Mouse (Mus musculus) spleen, adult 2 months (tissue): ENCODE data around the gene Trim61. TPM values are rescaled to one million over a fixed set of nuclear protein-coding genes. Genes with fewer than 3 reads are reported as not detected.

ENCODE experiments used
- DNase-seq, 2 experiments: peaks; one replicate each; pipeline versions ENCODE4 v3.0.0 to v3.0.0-alpha.2; 2012 to 2021; ENCODE audit warnings: low spot score in 2 of 2, low read depth in 1 of 2
- H3K27ac ChIP-seq: fragments of 200-500 bp; 2 replicates; pipeline ENCODE4 v1.5.1; 2012; ENCODE audit warnings: low read length, inconsistent platforms; ENCODE audit not compliant: insufficient read depth
- H3K27me3 ChIP-seq: fragments of 200-500 bp; 2 replicates; pipeline ENCODE4 v1.6.1; 2012; ENCODE audit warnings: mild to moderate bottlenecking, moderate library complexity, low read length, inconsistent platforms; ENCODE audit not compliant: control insufficient read depth, insufficient read depth
- H3K36me3 ChIP-seq: fragments of 200-500 bp; 2 replicates; pipeline ENCODE4 v1.6.1; 2012; ENCODE audit warnings: mild to moderate bottlenecking, low read length, inconsistent platforms; ENCODE audit not compliant: control insufficient read depth, insufficient read depth
- H3K4me1 ChIP-seq: fragments of 200-500 bp; 2 replicates; pipeline ENCODE4 v1.6.1; 2011; ENCODE audit warnings: inconsistent platforms; ENCODE audit not compliant: control insufficient read depth, insufficient read depth, insufficient read length
- H3K4me3 ChIP-seq: fragments of 200-500 bp; 2 replicates; pipeline ENCODE4 v1.5.1; 2011; ENCODE audit warnings: mild to moderate bottlenecking, inconsistent platforms; ENCODE audit not compliant: insufficient read depth, insufficient read length; ENCODE audit errors: extremely low read depth
- CTCF ChIP-seq: fragments of 200-500 bp; IDR thresholded peaks from 2 replicates; pipeline ENCODE4 v1.5.1; 2011; ENCODE audit warnings: mild to moderate bottlenecking, inconsistent platforms; ENCODE audit not compliant: insufficient read depth, insufficient read length, insufficient replicate concordance; ENCODE audit errors: extremely low read depth
- POLR2A ChIP-seq: fragments of 200-500 bp; IDR thresholded peaks from 2 replicates; pipeline ENCODE4 v1.6.1; 2011; ENCODE audit warnings: low read depth, low read length, inconsistent platforms
- WGBS: fragments of 180-500 bp; shearing (Covaris S2); methylation state at CpG from one replicate; pipeline ENCODE4 v1.1.7; 2018; 5-methylcytosine and 5-hydroxymethylcytosine counted together
- polyA plus RNA-seq: library from polyadenylated mRNA; depleted of rRNA; stranded (reverse); fragments of >200 nt; gene quantifications from 2 replicates; pipeline ENCODE4 v1.2.3, GENCODE M21; 2012; rRNA removed

Gene Trim61
- polyA plus RNA-seq, 1 experiment, result not detected

DNA sequence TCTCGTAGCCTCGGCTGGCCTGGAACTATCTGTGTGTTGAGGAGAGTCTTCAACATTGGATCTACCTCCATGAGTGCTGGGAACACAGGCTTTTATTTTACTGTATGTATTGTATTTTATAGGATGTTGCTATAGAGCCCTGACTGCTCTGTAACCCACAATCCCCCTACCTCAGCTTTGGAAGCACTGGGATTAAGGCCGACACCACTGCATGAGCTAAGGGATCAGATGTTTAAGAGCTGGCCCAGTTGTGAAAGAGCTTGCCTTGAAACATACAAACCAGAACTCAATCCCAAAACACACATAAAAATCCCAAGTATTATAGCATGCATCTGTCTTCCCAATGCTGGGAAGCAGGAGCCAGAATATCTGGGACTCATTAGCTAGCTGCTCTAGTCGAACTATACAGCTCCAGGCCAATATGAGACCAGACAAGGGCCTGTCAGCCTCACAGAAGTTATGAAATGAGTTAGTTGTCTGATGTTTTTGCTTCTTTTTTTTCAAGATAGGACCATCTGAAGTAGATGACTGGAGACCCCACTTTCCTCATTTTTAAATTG, 19.4 kb downstream of the Trim61 start:
- Histone ChIP-seq H3K4me1 (no peaks in the 10 kb centered on the region), H3K27ac (no peak overlapping the region), H3K4me3 (no peak overlapping the region), H3K27me3 (no peaks in the 10 kb centered on the region), H3K36me3 (no peaks in the 10 kb centered on the region)
- TF ChIP-seq POLR2A (no peak), CTCF (no peak)
- WGBS, result 85% methylated on average over 4 of the region's 4 CpGs
- no peak for DNase-seq

GRCm38 (mm10) chr8:64987731-64988130, 30.6 kb downstream of the Trim61 start, which contains the start of gene Trim75:
Gene Trim75 (minus strand): TSS chr8:64987831.
- no peak for DNase-seq
- no peak within 1 kb of the TSS for H3K4me3 ChIP-seq
- no peaks in the 10 kb centered on the region for H3K4me1 ChIP-seq
- TF ChIP-seq POLR2A (no peak), CTCF (no peak)
- WGBS, result 94% methylated on average over 4 of the region's 4 CpGs
- no peaks in the 10 kb centered on the region for H3K36me3 ChIP-seq
- no peak within 1 kb of the TSS for H3K27ac ChIP-seq
- H3K27me3 ChIP-seq, result no peaks in the 10 kb centered on the region

DNA sequence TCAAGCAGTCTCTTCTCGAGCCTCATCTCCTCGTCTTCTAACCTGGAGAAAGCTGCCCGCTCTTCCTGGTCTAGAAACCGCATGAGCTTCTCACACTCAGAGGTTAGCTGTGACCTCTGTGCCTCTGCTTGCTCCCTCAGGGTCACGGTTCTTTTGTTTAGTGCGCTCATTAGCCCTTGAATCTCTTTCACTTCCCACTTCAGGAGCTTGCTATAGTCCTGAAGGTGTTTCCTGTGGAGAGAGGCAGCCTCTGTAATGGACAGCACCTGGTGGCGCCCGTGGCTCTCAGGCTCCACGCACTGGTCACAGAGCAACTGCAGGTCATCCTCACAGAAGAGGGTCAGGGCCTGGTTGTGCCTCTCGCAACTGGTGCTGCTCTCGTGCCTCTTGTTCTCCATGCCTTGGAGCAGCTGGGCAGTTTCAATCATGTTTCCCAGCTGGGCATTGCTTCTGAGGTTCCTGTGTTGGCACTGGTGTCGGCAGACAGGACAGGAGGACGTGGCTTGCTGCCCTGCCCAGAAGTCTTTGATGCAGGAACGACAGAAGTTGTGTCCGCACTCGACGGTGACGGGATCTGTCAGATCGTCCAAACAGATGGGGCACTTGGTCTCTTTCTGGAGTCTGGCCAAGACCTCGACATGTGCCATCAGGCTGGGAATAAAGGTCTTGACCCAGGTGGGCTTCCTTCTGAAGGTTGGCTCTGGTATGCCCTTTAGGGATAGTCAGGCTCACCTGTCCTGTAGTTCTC, 35.0 kb downstream of the Trim61 start:
- H3K27ac ChIP-seq, result no peak overlapping the region
- H3K4me1 ChIP-seq, result no peaks in the 10 kb centered on the region
- H3K27me3 ChIP-seq, result no peaks in the 10 kb centered on the region
- no peaks in the 10 kb centered on the region for H3K36me3 ChIP-seq
- no peak for DNase-seq
- TF ChIP-seq CTCF (no peak), POLR2A (no peak)
- H3K4me3 ChIP-seq, result no peak overlapping the region
- 64% methylated on average over 20 of the region's 20 CpGs for WGBS

Other genes starting within 250 kb of the Trim61 start
- 5.2 and 5.3 TPM in 2 replicates for gene Klhl2, start 168.5 kb downstream of the Trim61 start, polyA plus RNA-seq
- gene Tmem192, start 71.3 kb downstream of the Trim61 start, polyA plus RNA-seq, result 40.0 and 51.9 TPM in 2 replicates
- not detected in 2 replicates for gene Trim75, start 30.7 kb downstream of the Trim61 start, polyA plus RNA-seq
- gene Trim60, start 61 bp upstream of the Trim61 start, polyA plus RNA-seq, result not detected in 2 replicates
- gene Apela, start 18.8 kb upstream of the Trim61 start, polyA plus RNA-seq, result not detected in 2 replicates
- not detected in 2 replicates for gene Gm10663, start 56.5 kb upstream of the Trim61 start, polyA plus RNA-seq
- gene BC030870, start 111.0 kb upstream of the Trim61 start, polyA plus RNA-seq, result not detected in 2 replicates